Mouse (Mus musculus) kidney, adult 2 months (tissue): ENCODE data around the gene Scaf1.

Source experiments
- CTCF ChIP-seq: fragments of 200-500 bp; conservative IDR thresholded peaks from 2 replicates; pipeline ENCODE4 v1.5.1; 2011; ENCODE audit warnings: low read depth, mild to moderate bottlenecking, control low read depth, low read length, moderate library complexity, mixed read lengths; ENCODE audit not compliant: insufficient read depth, insufficient read length
- POLR2A ChIP-seq: fragments of 200-500 bp; IDR thresholded peaks from one replicate; pipeline ENCODE4 v1.6.1; 2011; ENCODE audit warnings: low read depth, low read length, control low read depth

DNA sequence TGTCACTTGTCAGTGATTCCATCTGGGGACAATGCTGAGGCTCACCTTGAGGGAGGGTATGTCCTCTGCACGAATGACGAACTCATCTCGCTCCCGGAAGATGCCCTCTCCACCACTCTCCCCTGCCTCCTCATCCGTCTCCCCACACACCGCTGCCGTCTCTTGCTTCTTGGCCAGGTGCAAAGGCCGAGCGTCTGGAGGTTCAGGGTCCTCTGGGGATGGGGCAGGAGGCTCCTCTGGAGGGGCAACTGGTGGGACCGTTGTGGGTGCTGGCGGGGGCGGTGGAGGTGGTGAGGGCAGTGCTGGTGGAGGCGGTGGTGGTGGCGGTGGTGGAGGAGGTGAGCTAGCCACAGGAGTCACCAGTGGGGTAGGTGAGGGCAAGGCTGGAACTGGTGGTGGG is 27.1 kb upstream of the Scaf1 start:
- no peak for TF ChIP-seq POLR2A
- TF ChIP-seq CTCF: no peak
